Mouse (Mus musculus) olfactory bulb, adult 2 months (tissue): ENCODE measurements around the gene Szt2.

Experiments used
- CTCF ChIP-seq: fragments of 200-500 bp; IDR thresholded peaks from 2 replicates; pipeline ENCODE4 v1.5.1; 2012; ENCODE audit warnings: low read depth, mild to moderate bottlenecking, low read length, moderate library complexity; ENCODE audit not compliant: insufficient read depth
- POLR2A ChIP-seq: fragments of 200-500 bp; IDR thresholded peaks from 2 replicates; pipeline ENCODE4 v1.6.1; 2012; ENCODE audit warnings: mild to moderate bottlenecking, low read depth, low read length, moderate library complexity; ENCODE audit not compliant: insufficient read depth

DNA sequence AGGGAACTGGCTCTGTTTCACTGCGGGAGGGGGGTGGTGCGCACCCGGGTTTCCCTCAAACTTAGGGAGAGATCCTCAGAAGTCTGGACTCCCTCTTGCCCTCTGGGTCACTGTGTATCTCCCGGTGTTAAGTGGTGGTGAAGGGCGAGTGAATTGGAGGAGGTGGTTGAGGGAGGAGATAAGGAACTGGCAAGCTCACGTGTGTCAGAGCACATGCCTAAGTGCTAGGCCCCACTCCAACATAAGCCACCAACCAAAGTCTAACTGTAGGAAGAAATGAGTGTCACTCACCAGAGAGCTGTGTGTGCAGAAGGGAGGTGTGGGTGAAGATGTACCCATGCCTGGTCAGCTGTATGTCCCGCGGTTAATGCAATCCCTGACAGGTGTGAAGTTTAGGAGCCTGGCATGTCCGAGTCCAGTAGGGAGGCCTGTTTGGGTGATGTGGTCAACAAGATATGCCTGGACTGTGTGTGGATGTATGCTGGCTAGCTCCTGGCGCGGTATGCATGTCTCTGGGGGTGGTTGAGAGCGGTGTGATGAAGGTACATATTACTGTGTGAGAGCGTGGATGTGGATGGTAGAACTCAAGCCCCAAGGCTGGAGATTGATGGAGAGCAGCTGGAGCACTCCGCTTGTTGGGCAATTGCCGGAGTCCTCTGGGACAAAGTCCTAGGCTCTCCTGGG, 19.6 kb upstream of the Szt2 start:
- TF ChIP-seq CTCF (no peak), POLR2A (no peak)
